Mouse (Mus musculus): ENCODE measurements at regions not wholly inside any gene's neighbourhood (a gene's known extent, or its start where the extent isn't known, plus 50 kb on each side); places are given as distances from the start of the nearest gene placed in this dataset.

- ATAC-seq: no peak
- Histone ChIP-seq H3K9me3 (ENCODE audit: control insufficient read depth, low read length) (peaks cover 3% of the 10 kb centered on the region; the same call in 1 of the 2 replicates), H3K9ac (replicated peaks; ENCODE audit: low read depth, low read length) (no peak overlapping the region), H3K36me3 (ENCODE audit: control insufficient read depth, insufficient read depth) (no peaks in the 10 kb centered on the region), H3K27me3 (replicated peaks; ENCODE audit: control insufficient read depth, insufficient read depth, low read length) (0 out of 2 replicates have a peak, but pooled peaks cover 2% of the 10 kb centered on the region), H3K4me2 (ENCODE audit: low read length) (no peak overlapping the region), H3K27ac (ENCODE audit: low read length) (no peak overlapping the region), H3K4me3 (replicated peaks; ENCODE audit: low read length) (no peak overlapping the region), H3K4me1 (replicated peaks; ENCODE audit: control insufficient read depth, insufficient read depth, low read length) (no peaks in the 10 kb centered on the region)
- WGBS: 80% methylated on average over 7 of the region's 7 CpGs
Observed at GRCm38 (mm10) chr3:52651862-52652475, 365.1 kb downstream of the Cog6 start.

GRCm38 (mm10) chr3:52650071-52650470 is 367.0 kb downstream of the Cog6 start:
- no peak overlapping the region for H3K4me2 ChIP-seq (ENCODE audit: low read length)
- WGBS: 94% methylated on average over 3 of the region's 3 CpGs
- no peak overlapping the region for H3K27ac ChIP-seq (ENCODE audit: low read length)
- H3K27me3 ChIP-seq (replicated peaks; ENCODE audit: control insufficient read depth, insufficient read depth, low read length): no peaks in the 10 kb centered on the region
- H3K36me3 ChIP-seq (ENCODE audit: control insufficient read depth, insufficient read depth): no peaks in the 10 kb centered on the region
- ATAC-seq: no peak
- H3K4me3 ChIP-seq (replicated peaks; ENCODE audit: low read length): no peak overlapping the region
- no peak overlapping the region for H3K9ac ChIP-seq (replicated peaks; ENCODE audit: low read depth, low read length)
- no peaks in the 10 kb centered on the region for H3K9me3 ChIP-seq (ENCODE audit: control insufficient read depth, low read length)
- peaks cover 2% of the 10 kb centered on the region; the same call in 1 of the 2 replicates for H3K4me1 ChIP-seq (replicated peaks; ENCODE audit: control insufficient read depth, insufficient read depth, low read length)

- H3K4me3 ChIP-seq (replicated peaks; ENCODE audit: low read length): no peak overlapping the region
- peaks cover 13% of the 10 kb centered on the region for H3K4me1 ChIP-seq (replicated peaks; ENCODE audit: control insufficient read depth, insufficient read depth, low read length)
- H3K27ac ChIP-seq (ENCODE audit: low read length): no peak overlapping the region
- 92% methylated on average over 4 of the region's 4 CpGs for WGBS
- no peaks in the 10 kb centered on the region for H3K27me3 ChIP-seq (replicated peaks; ENCODE audit: control insufficient read depth, insufficient read depth, low read length)
- ATAC-seq: no peak
- H3K9ac ChIP-seq (replicated peaks; ENCODE audit: low read depth, low read length): no peak overlapping the region
- no peak overlapping the region for H3K4me2 ChIP-seq (ENCODE audit: low read length)
- H3K9me3 ChIP-seq (ENCODE audit: control insufficient read depth, low read length): no peaks in the 10 kb centered on the region
- H3K36me3 ChIP-seq (ENCODE audit: control insufficient read depth, insufficient read depth): no peaks in the 10 kb centered on the region
Observed at GRCm38 (mm10) chr3:52648836-52649500, 368.1 kb downstream of the Cog6 start.

DNA sequence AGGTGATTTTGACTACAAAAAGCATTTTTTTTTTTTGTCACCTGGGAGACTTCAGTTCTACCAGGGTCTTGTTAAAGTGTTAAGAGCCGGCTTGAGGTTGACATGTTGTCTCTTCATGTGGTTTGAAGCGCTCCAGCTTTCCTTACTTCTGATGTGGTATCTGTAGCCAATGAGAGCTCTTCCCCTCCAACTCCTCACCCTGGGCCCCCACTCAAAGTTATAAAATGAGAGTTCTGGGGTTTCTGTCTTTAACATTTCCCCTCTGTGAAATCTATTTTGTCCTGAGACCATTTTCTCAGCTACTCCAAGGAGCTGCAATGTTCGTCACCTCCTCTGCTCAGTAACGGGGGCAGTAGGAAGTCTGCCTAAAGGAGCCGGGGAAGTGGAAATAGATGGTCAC is 369.1 kb downstream of the Cog6 start:
- Histone ChIP-seq H3K9me3 (ENCODE audit: control insufficient read depth, low read length) (no peaks in the 10 kb centered on the region), H3K9ac (replicated peaks; ENCODE audit: low read depth, low read length) (no peak overlapping the region), H3K27me3 (replicated peaks; ENCODE audit: control insufficient read depth, insufficient read depth, low read length) (no peaks in the 10 kb centered on the region), H3K4me1 (replicated peaks; ENCODE audit: control insufficient read depth, insufficient read depth, low read length) (peaks cover 20% of the 10 kb centered on the region), H3K4me3 (replicated peaks; ENCODE audit: low read length) (no peak overlapping the region), H3K27ac (ENCODE audit: low read length) (no peak overlapping the region), H3K36me3 (ENCODE audit: control insufficient read depth, insufficient read depth) (no peaks in the 10 kb centered on the region), H3K4me2 (ENCODE audit: low read length) (no peak overlapping the region)
- 95% methylated on average over 5 of the region's 5 CpGs for WGBS
- no peak for ATAC-seq

GRCm38 (mm10) chr3:52647161-52647692 is 369.8 kb downstream of the Cog6 start:
- Histone ChIP-seq H3K9me3 (ENCODE audit: control insufficient read depth, low read length) (no peaks in the 10 kb centered on the region), H3K4me3 (replicated peaks; ENCODE audit: low read length) (no peak overlapping the region), H3K27me3 (replicated peaks; ENCODE audit: control insufficient read depth, insufficient read depth, low read length) (no peaks in the 10 kb centered on the region), H3K4me1 (replicated peaks; ENCODE audit: control insufficient read depth, insufficient read depth, low read length) (peaks cover 20% of the 10 kb centered on the region), H3K27ac (ENCODE audit: low read length) (no peak overlapping the region), H3K4me2 (ENCODE audit: low read length) (no peak overlapping the region), H3K36me3 (ENCODE audit: control insufficient read depth, insufficient read depth) (no peaks in the 10 kb centered on the region), H3K9ac (replicated peaks; ENCODE audit: low read depth, low read length) (no peak overlapping the region)
- no peak for ATAC-seq
- WGBS: 85% methylated on average over 10 of the region's 10 CpGs

GRCm38 (mm10) chr3:52645156-52645555 is 371.9 kb downstream of the Cog6 start:
- Histone ChIP-seq H3K4me2 (ENCODE audit: low read length) (no peak overlapping the region), H3K4me1 (replicated peaks; ENCODE audit: control insufficient read depth, insufficient read depth, low read length) (peaks cover 20% of the 10 kb centered on the region), H3K27me3 (replicated peaks; ENCODE audit: control insufficient read depth, insufficient read depth, low read length) (no peaks in the 10 kb centered on the region), H3K4me3 (replicated peaks; ENCODE audit: low read length) (no peak overlapping the region), H3K27ac (ENCODE audit: low read length) (no peak overlapping the region), H3K36me3 (ENCODE audit: control insufficient read depth, insufficient read depth) (no peaks in the 10 kb centered on the region), H3K9ac (replicated peaks; ENCODE audit: low read depth, low read length) (no peak overlapping the region), H3K9me3 (ENCODE audit: control insufficient read depth, low read length) (no peaks in the 10 kb centered on the region)
- no peak for ATAC-seq
- WGBS: 43% methylated on average over 12 of the region's 12 CpGs

DNA sequence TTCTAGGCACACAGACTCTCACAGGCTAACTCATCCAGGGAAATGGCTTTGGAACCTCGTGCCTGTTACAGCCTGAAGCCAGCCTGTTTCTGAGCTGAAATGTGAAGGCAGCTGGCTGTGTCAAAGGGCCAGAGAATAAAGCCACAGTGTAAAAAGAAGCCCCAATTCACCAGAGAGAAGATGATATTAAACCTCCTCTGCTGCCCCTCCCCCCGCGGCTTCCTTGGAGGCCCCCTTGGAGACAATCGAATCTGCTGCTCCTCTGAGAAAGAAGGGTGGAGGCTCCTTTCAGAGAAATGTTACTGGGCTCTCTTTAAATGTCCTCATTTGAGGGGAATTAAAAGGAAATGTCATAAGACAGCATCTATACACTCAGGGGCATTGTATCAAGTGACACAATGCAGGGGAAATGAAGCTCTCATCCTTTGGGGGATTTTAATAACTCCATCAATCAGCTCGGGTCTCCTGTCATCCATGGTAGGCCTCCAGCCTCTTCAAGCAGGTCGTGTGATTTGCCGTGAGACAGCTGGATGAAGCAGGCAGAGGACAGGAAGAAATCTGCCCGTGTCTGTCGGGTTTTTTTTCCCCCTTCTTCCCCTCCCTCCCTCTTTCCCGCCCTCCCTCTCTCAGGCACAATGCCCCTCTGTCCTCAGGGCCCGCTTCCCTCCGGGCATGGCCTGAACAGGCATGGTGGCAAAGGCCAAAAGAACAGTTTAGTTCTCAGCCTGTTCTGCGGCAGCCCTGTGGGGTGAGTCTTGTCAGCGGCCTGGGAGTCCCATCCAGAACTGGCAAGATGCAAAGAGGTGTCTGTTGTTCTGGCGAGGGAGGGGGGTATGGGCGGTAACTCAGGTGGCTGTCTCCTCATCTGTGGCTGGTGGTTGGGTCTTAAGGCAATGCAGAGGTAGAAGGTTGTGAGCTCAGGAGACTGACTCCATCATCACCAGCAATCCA is 372.6 kb downstream of the Cog6 start:
- H3K4me1 ChIP-seq (replicated peaks; ENCODE audit: control insufficient read depth, insufficient read depth, low read length): peaks cover 20% of the 10 kb centered on the region
- ATAC-seq: peak; percentile 22
- H3K36me3 ChIP-seq (ENCODE audit: control insufficient read depth, insufficient read depth): no peaks in the 10 kb centered on the region
- peak overlapping the region; percentile 41 for H3K27ac ChIP-seq (ENCODE audit: low read length)
- no peak overlapping the region for H3K4me3 ChIP-seq (replicated peaks; ENCODE audit: low read length)
- no peaks in the 10 kb centered on the region for H3K27me3 ChIP-seq (replicated peaks; ENCODE audit: control insufficient read depth, insufficient read depth, low read length)
- H3K4me2 ChIP-seq (ENCODE audit: low read length): no peak overlapping the region
- H3K9me3 ChIP-seq (ENCODE audit: control insufficient read depth, low read length): no peaks in the 10 kb centered on the region
- WGBS: 14% methylated on average over 16 of the region's 16 CpGs
- H3K9ac ChIP-seq (replicated peaks; ENCODE audit: low read depth, low read length): 0 out of 2 replicates have a peak overlapping the region, but pooled peaks have one; percentile 10

DNA sequence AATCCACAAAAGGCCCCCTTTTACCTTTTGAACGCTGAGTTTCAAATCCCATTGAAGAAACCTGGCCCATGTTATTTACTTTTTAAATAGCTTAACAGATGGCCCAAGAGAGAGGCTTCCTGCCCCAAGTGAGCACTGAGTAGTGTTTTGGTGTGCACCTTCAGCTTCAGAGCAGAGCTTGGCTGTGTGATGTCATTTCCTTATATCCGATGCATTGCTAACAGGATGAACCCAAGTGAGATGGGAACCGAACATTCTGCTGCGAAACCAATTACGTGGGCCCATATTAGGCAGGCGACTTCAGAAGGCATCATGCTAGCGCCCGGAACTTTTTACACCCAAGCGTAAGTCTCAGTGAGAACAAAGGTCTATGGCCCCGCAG is 373.2 kb downstream of the Cog6 start:
- Histone ChIP-seq H3K4me2 (ENCODE audit: low read length) (no peak overlapping the region), H3K27me3 (replicated peaks; ENCODE audit: control insufficient read depth, insufficient read depth, low read length) (no peaks in the 10 kb centered on the region), H3K9ac (replicated peaks; ENCODE audit: low read depth, low read length) (no peak overlapping the region), H3K27ac (ENCODE audit: low read length) (peak overlapping the region; percentile 41), H3K4me1 (replicated peaks; ENCODE audit: control insufficient read depth, insufficient read depth, low read length) (peaks cover 20% of the 10 kb centered on the region), H3K9me3 (ENCODE audit: control insufficient read depth, low read length) (no peaks in the 10 kb centered on the region), H3K4me3 (replicated peaks; ENCODE audit: low read length) (no peak overlapping the region), H3K36me3 (ENCODE audit: control insufficient read depth, insufficient read depth) (no peaks in the 10 kb centered on the region)
- no peak for ATAC-seq
- WGBS: 75% methylated on average over 10 of the region's 10 CpGs

- Histone ChIP-seq H3K27ac (ENCODE audit: low read length) (peak overlapping the region; percentile 41), H3K4me3 (replicated peaks; ENCODE audit: low read length) (no peak overlapping the region), H3K27me3 (replicated peaks; ENCODE audit: control insufficient read depth, insufficient read depth, low read length) (no peaks in the 10 kb centered on the region), H3K9ac (replicated peaks; ENCODE audit: low read depth, low read length) (no peak overlapping the region), H3K4me1 (replicated peaks; ENCODE audit: control insufficient read depth, insufficient read depth, low read length) (peaks cover 20% of the 10 kb centered on the region), H3K4me2 (ENCODE audit: low read length) (no peak overlapping the region), H3K36me3 (ENCODE audit: control insufficient read depth, insufficient read depth) (no peaks in the 10 kb centered on the region), H3K9me3 (ENCODE audit: control insufficient read depth, low read length) (no peaks in the 10 kb centered on the region)
- 33% methylated on average over 9 of the region's 9 CpGs for WGBS
- peak; percentile 54 for ATAC-seq
Observed at GRCm38 (mm10) chr3:52643100-52643551, 373.9 kb downstream of the Cog6 start.

Measured in forebrain, embryonic 16.5 days (tissue).